Mouse (Mus musculus) heart, embryonic 16.5 days (tissue): ENCODE measurements at regions not wholly inside any gene's neighbourhood (a gene's known extent, or its start where the extent isn't known, plus 50 kb on each side); places are given as distances from the start of the nearest gene placed in this dataset.

Experiments used
- ATAC-seq: fragments of 200-750 bp; cut with Nextera tagmentation; replicated peaks from 2 replicates; pipeline ENCODE4 v1.8.0; 2017; ENCODE audit warnings: moderate number of reproducible peaks; ENCODE audit not compliant: insufficient read depth, low FRiP score; ENCODE audit errors: extremely low read depth
- H3K27ac ChIP-seq: fragments of 300-500 bp; sonication (generic); 2 replicates; pipeline ENCODE4 v1.5.1; 2014; ENCODE audit warnings: mild to moderate bottlenecking, low read length, control low read depth, moderate library complexity
- H3K27me3 ChIP-seq: fragments of 300-500 bp; sonication (generic); 2 replicates; pipeline ENCODE4 v1.6.1; 2014; ENCODE audit warnings: low read length, mixed read lengths; ENCODE audit not compliant: control insufficient read depth, insufficient read depth
- H3K36me3 ChIP-seq: fragments of 300-500 bp; sonication (generic); 2 replicates; pipeline ENCODE4 v1.6.1; 2014; ENCODE audit not compliant: control insufficient read depth, insufficient read depth
- H3K4me1 ChIP-seq: fragments of 300-500 bp; sonication (generic); 2 replicates; pipeline ENCODE4 v1.6.1; 2014; ENCODE audit warnings: low read length, mixed read lengths; ENCODE audit not compliant: control insufficient read depth, insufficient read depth
- H3K4me2 ChIP-seq: fragments of 300-500 bp; sonication (generic); 2 replicates; pipeline ENCODE4 v1.6.1; 2014; ENCODE audit warnings: low read depth, mild to moderate bottlenecking, control low read depth, low read length
- H3K4me3 ChIP-seq: fragments of 300-500 bp; sonication (generic); 2 replicates; pipeline ENCODE4 v1.5.1; 2014; ENCODE audit warnings: mild to moderate bottlenecking, control low read depth, low read length
- H3K9ac ChIP-seq: fragments of 300-500 bp; sonication (generic); 2 replicates; pipeline ENCODE4 v1.6.1; 2014; ENCODE audit warnings: low read length, control low read depth
- H3K9me3 ChIP-seq: fragments of 300-500 bp; sonication (generic); replicated peaks from 2 replicates; pipeline ENCODE4 v1.6.1; 2016; ENCODE audit warnings: low read length; ENCODE audit not compliant: control insufficient read depth
- WGBS: fragments of 180-500 bp; shearing (Covaris S2); extraction: QIAGEN DNeasy Blood & Tissue Kit; methylation state at CpG from one replicate; pipeline ENCODE4 v1.1.7; 2014; 5-methylcytosine and 5-hydroxymethylcytosine counted together

- WGBS, result 38% methylated on average over 7 of the region's 7 CpGs
- Histone ChIP-seq H3K4me1 (peaks cover 25% of the 10 kb centered on the region), H3K36me3 (no peaks in the 10 kb centered on the region), H3K27me3 (no peaks in the 10 kb centered on the region), H3K9ac (no peak overlapping the region), H3K27ac (peak overlapping the region; percentile 72), H3K4me2 (no peak overlapping the region), H3K4me3 (no peak overlapping the region), H3K9me3 (no peaks in the 10 kb centered on the region)
- ATAC-seq, result no peak
These were observed 79.8 kb upstream of the Slc38a2 start for GRCm38 (mm10) chr15:96779358-96779757.

- WGBS, result 68% methylated on average over 15 of the region's 15 CpGs
- Histone ChIP-seq H3K27ac (peak overlapping the region; percentile 77), H3K4me2 (no peak overlapping the region), H3K36me3 (no peaks in the 10 kb centered on the region), H3K27me3 (no peaks in the 10 kb centered on the region), H3K4me3 (no peak overlapping the region), H3K9ac (peak overlapping the region; percentile 42; the same call in 1 of the 2 replicates), H3K4me1 (peaks cover 34% of the 10 kb centered on the region), H3K9me3 (no peaks in the 10 kb centered on the region)
- peak; percentile 34; the same call in 1 of the 2 replicates for ATAC-seq
These were observed 78.9 kb upstream of the Slc38a2 start for GRCm38 (mm10) chr15:96778321-96778926.

- H3K9me3 ChIP-seq, result no peaks in the 10 kb centered on the region
- H3K9ac ChIP-seq, result no peak overlapping the region
- ATAC-seq, result no peak
- no peak overlapping the region for H3K4me2 ChIP-seq
- H3K27me3 ChIP-seq, result no peaks in the 10 kb centered on the region
- H3K4me1 ChIP-seq, result peaks cover 44% of the 10 kb centered on the region
- no peak overlapping the region for H3K27ac ChIP-seq
- no peaks in the 10 kb centered on the region for H3K36me3 ChIP-seq
- H3K4me3 ChIP-seq, result no peak overlapping the region
- WGBS, result 69% methylated on average over 9 of the region's 9 CpGs
These were observed 77.0 kb upstream of the Slc38a2 start for GRCm38 (mm10) chr15:96776476-96777075.

GRCm38 (mm10) chr15:96775129-96775528 is 75.6 kb upstream of the Slc38a2 start:
- no peak overlapping the region for H3K4me2 ChIP-seq
- no peak overlapping the region for H3K9ac ChIP-seq
- peaks cover 48% of the 10 kb centered on the region for H3K4me1 ChIP-seq
- 87% methylated on average over 5 of the region's 5 CpGs for WGBS
- H3K4me3 ChIP-seq, result no peak overlapping the region
- no peak for ATAC-seq
- no peaks in the 10 kb centered on the region for H3K36me3 ChIP-seq
- no peaks in the 10 kb centered on the region for H3K27me3 ChIP-seq
- no peaks in the 10 kb centered on the region for H3K9me3 ChIP-seq
- peak overlapping the region; percentile 86; the same call in 1 of the 2 replicates for H3K27ac ChIP-seq

GRCm38 (mm10) chr15:96774664-96775063 is 75.1 kb upstream of the Slc38a2 start:
- H3K27ac ChIP-seq, result peak overlapping the region; percentile 86
- H3K9me3 ChIP-seq, result no peaks in the 10 kb centered on the region
- 68% methylated on average over 6 of the region's 6 CpGs for WGBS
- H3K4me2 ChIP-seq, result no peak overlapping the region
- peaks cover 50% of the 10 kb centered on the region for H3K4me1 ChIP-seq
- peak overlapping the region; percentile 43; the same call in 1 of the 2 replicates for H3K9ac ChIP-seq
- no peaks in the 10 kb centered on the region for H3K27me3 ChIP-seq
- ATAC-seq, result no peak
- no peak overlapping the region for H3K4me3 ChIP-seq
- H3K36me3 ChIP-seq, result no peaks in the 10 kb centered on the region

GRCm38 (mm10) chr15:96773656-96774055 is 74.1 kb upstream of the Slc38a2 start:
- ATAC-seq, result peak; percentile 83
- Histone ChIP-seq H3K9ac (peak overlapping the region; percentile 46), H3K4me1 (peaks cover 51% of the 10 kb centered on the region), H3K4me3 (no peak overlapping the region), H3K27ac (peak overlapping the region; percentile 86), H3K4me2 (no peak overlapping the region), H3K9me3 (no peaks in the 10 kb centered on the region), H3K27me3 (no peaks in the 10 kb centered on the region), H3K36me3 (no peaks in the 10 kb centered on the region)
- 19% methylated on average over 1 of the region's 1 CpGs for WGBS

GRCm38 (mm10) chr15:96772701-96773100 is 73.2 kb upstream of the Slc38a2 start:
- peaks cover 48% of the 10 kb centered on the region for H3K4me1 ChIP-seq
- no peaks in the 10 kb centered on the region for H3K27me3 ChIP-seq
- 57% methylated on average over 8 of the region's 8 CpGs for WGBS

GRCm38 (mm10) chr15:96770786-96771185 is 71.3 kb upstream of the Slc38a2 start:
- H3K9ac ChIP-seq, result no peak overlapping the region
- no peak overlapping the region for H3K4me3 ChIP-seq
- 89% methylated on average over 8 of the region's 8 CpGs for WGBS
- no peak for ATAC-seq
- H3K27ac ChIP-seq, result no peak overlapping the region
- no peaks in the 10 kb centered on the region for H3K36me3 ChIP-seq
- peaks cover 46% of the 10 kb centered on the region for H3K4me1 ChIP-seq
- H3K4me2 ChIP-seq, result no peak overlapping the region
- H3K27me3 ChIP-seq, result no peaks in the 10 kb centered on the region
- H3K9me3 ChIP-seq, result no peaks in the 10 kb centered on the region

More at GRCm38 (mm10) chr15:96772701-96773100, 73.2 kb upstream of the Slc38a2 start:
- Histone ChIP-seq H3K36me3 (no peaks in the 10 kb centered on the region), H3K9ac (no peak overlapping the region), H3K4me2 (no peak overlapping the region), H3K27ac (no peak overlapping the region), H3K4me3 (no peak overlapping the region), H3K9me3 (no peaks in the 10 kb centered on the region)
- ATAC-seq, result no peak

GRCm38 (mm10) chr15:96770299-96770698 is 70.8 kb upstream of the Slc38a2 start:
- Histone ChIP-seq H3K9ac (peak overlapping the region; percentile 52; the same call in 1 of the 2 replicates), H3K27ac (peak overlapping the region; percentile 64), H3K4me1 (peaks cover 46% of the 10 kb centered on the region), H3K4me3 (no peak overlapping the region), H3K4me2 (no peak overlapping the region), H3K36me3 (no peaks in the 10 kb centered on the region), H3K27me3 (no peaks in the 10 kb centered on the region), H3K9me3 (no peaks in the 10 kb centered on the region)
- 68% methylated on average over 7 of the region's 7 CpGs for WGBS
- ATAC-seq, result no peak
